8 mouse cellular contexts compared by ENCODE assay signal in the genomic region with DNA sequence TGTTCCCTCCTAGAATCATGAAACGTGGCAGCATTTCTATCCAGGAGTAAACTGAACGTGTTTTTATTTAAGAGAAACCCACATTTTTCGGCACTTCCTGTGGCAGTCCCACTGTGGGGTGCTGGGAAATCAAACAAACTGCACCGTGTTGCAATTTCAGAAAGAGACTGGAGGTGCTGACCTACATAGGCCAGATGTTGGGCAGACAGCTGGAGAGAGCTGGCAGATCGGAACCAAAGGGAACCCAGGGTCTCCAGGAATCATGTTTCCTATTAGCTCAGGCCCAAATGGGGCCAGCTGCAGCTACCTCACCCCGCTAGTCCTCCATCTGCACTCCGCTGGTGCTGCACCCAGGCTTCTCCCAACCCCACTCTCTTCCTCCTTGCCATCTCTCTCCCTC. TPM values are rescaled to one million over a fixed set of nuclear protein-coding genes. Genes with fewer than 3 reads are reported as not detected.
DNase-seq lines count a peak whose midpoint lies in the region; ATAC-seq and TF ChIP-seq lines count a peak whose summit lies in the region.

No protein-coding gene starts in this region.

- H3K27ac ChIP-seq in midbrain, embryonic 10.5 days (replicated peaks), result peak overlapping the region; percentile 38; the same call in 1 of the 2 replicates
- no peak overlapping the region for H3K27ac ChIP-seq in midbrain, embryonic 11.5 days (ENCODE audit: low read depth, low read length)
- H3K27ac ChIP-seq in lung, embryonic 14.5 days (ENCODE audit: low read depth), result peak overlapping the region; percentile 70; the same call in 1 of the 2 replicates

- H3K9ac ChIP-seq in midbrain, embryonic 11.5 days (ENCODE audit: low read length), result no peak overlapping the region
- 0 out of 2 replicates have a peak overlapping the region, but pooled peaks have one; percentile 6 for H3K9ac ChIP-seq in lung, embryonic 14.5 days

- H3K36me3 ChIP-seq in midbrain, embryonic 10.5 days, result peaks cover 48% of the 10 kb centered on the region
- no peaks in the 10 kb centered on the region for H3K36me3 ChIP-seq in midbrain, embryonic 11.5 days (ENCODE audit: control insufficient read depth, insufficient read depth, low read length)
- peaks cover 14% of the 10 kb centered on the region; the same call in 1 of the 2 replicates for H3K36me3 ChIP-seq in lung, embryonic 14.5 days (ENCODE audit: insufficient read depth)

- no peaks in the 10 kb centered on the region for H3K9me3 ChIP-seq in midbrain, embryonic 10.5 days (replicated peaks)
- H3K9me3 ChIP-seq in midbrain, embryonic 11.5 days (ENCODE audit: control insufficient read depth, low read length), result no peaks in the 10 kb centered on the region
- no peaks in the 10 kb centered on the region for H3K9me3 ChIP-seq in lung, embryonic 14.5 days (ENCODE audit: low read depth, low read length)

- no peak for ATAC-seq in midbrain, embryonic 11.5 days (ENCODE audit: low FRiP score)
- peak; percentile 38; the same call in 1 of the 2 replicates for ATAC-seq in lung, embryonic 14.5 days (ENCODE audit: insufficient read depth)

- WGBS in midbrain, embryonic 10.5 days, result 88% methylated on average over 7 of the region's 7 CpGs
- WGBS in midbrain, embryonic 11.5 days, result 80% methylated on average over 7 of the region's 7 CpGs
- WGBS in lung, embryonic 14.5 days, result 50% methylated on average over 7 of the region's 7 CpGs

- peaks cover 33% of the 10 kb centered on the region for H3K4me1 ChIP-seq in midbrain, embryonic 10.5 days
- peaks cover 5% of the 10 kb centered on the region; the same call in 1 of the 2 replicates for H3K4me1 ChIP-seq in midbrain, embryonic 11.5 days (ENCODE audit: control insufficient read depth, insufficient read depth, low read length)
- H3K4me1 ChIP-seq in lung, embryonic 14.5 days (ENCODE audit: insufficient read depth), result peaks cover 28% of the 10 kb centered on the region

- DNase-seq in midbrain, embryonic 10.5 days (ENCODE audit: low spot score), result no peak
- DNase-seq in midbrain, embryonic 11.5 days (ENCODE audit: low spot score, missing footprints), result no peak
- peak; percentile 55 for DNase-seq in heart, adult 8-10 months (ENCODE audit: low spot score)
- peak; percentile 76 for DNase-seq in lung, embryonic 14.5 days
- DNase-seq in thymus, postnatal 0 days (ENCODE audit: low spot score), result peak; percentile 65
- no peak for DNase-seq in cerebellum, adult 8-10 months
- no peak for DNase-seq in cerebellum, adult 11 months
- DNase-seq in retina, embryonic 14.5 days (ENCODE audit: low spot score), result no peak

- no peak overlapping the region for H3K4me2 ChIP-seq in midbrain, embryonic 11.5 days
- H3K4me2 ChIP-seq in lung, embryonic 14.5 days, result no peak overlapping the region

- H3K27me3 ChIP-seq in midbrain, embryonic 10.5 days (ENCODE audit: low read depth, poor library complexity, severe bottlenecking), result no peaks in the 10 kb centered on the region
- no peaks in the 10 kb centered on the region for H3K27me3 ChIP-seq in midbrain, embryonic 11.5 days (ENCODE audit: control insufficient read depth, insufficient read depth, low read length)
- no peaks in the 10 kb centered on the region for H3K27me3 ChIP-seq in lung, embryonic 14.5 days (ENCODE audit: insufficient read depth, low read length)

- no peak for TF ChIP-seq CTCF in lung, embryonic 14.5 days (IDR thresholded peaks at IDR 0.05; ENCODE audit: low read depth)

- no peak overlapping the region for H3K4me3 ChIP-seq in midbrain, embryonic 10.5 days
- H3K4me3 ChIP-seq in midbrain, embryonic 11.5 days (ENCODE audit: low read depth, low read length), result no peak overlapping the region
- H3K4me3 ChIP-seq in lung, embryonic 14.5 days (ENCODE audit: low read depth, low read length), result no peak overlapping the region

RNA-seq across cellular contexts. Expression of gene Sh3pxd2b, which starts 16.8 kb away (rescaled TPM):
- 25.7 and 32.7 TPM in 2 replicates for polyA plus RNA-seq in midbrain, embryonic 10.5 days (2016; fragmentation: Nextera tagmentation; extraction: Ambion mirVana)
- polyA plus RNA-seq in midbrain, embryonic 11.5 days (2014; fragmentation: Nextera tagmentation; extraction: Ambion mirVana), result 21.4 and 23.2 TPM in 2 replicates
- 1 to 10 TPM; 2.3 to 4.9 (median 3.3) TPM for total RNA-seq in heart, adult 8-10 months (2022)
- polyA plus RNA-seq in lung, embryonic 14.5 days (2014; fragmentation: Nextera tagmentation; extraction: Ambion mirVana), result 31.2 and 31.7 TPM in 2 replicates
- 2.3 and 2.7 TPM in 2 replicates for polyA plus RNA-seq in thymus, postnatal 0 days (2015; fragmentation: Nextera tagmentation; extraction: Ambion mirVana)

Comparison
In these comparisons a context has a peak if more than half of its experiments do, and no peak if none do; other contexts are left out.
1. DNase-seq: peak in heart, adult 8-10 months (single experiment), lung, embryonic 14.5 days (single experiment) and thymus, postnatal 0 days (single experiment); none in midbrain, embryonic 10.5 days (single experiment), midbrain, embryonic 11.5 days (single experiment), cerebellum, adult 8-10 months (single experiment), cerebellum, adult 11 months (single experiment) and retina, embryonic 14.5 days (single experiment).